Mouse (Mus musculus): ENCODE measurements around the gene Olfr177.

The Olfr177 gene

DNA sequence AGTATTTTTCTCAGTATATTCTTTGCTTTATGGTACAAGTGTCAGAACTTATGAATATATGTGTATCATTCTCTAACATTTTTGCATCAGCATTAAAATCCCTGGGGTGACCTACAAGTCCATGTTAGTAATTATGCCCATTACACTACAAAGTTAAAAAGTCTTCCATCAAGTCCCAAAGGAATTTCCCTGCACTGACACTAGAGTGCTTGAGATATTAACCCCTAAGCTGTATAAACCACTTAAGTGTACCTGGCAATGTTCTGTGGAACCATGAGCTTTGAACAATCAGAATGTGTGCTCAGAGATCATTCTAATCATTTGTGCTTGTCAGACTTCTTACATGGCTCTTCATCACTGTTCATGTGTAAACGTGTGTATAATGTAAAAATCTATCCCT is at the start of gene Olfr177:
Gene Olfr177 (minus strand): TSS at position 101 of the 400 bp plus-strand sequence.
- DNase-seq (ENCODE audit: low spot score), result no peak

DNA sequence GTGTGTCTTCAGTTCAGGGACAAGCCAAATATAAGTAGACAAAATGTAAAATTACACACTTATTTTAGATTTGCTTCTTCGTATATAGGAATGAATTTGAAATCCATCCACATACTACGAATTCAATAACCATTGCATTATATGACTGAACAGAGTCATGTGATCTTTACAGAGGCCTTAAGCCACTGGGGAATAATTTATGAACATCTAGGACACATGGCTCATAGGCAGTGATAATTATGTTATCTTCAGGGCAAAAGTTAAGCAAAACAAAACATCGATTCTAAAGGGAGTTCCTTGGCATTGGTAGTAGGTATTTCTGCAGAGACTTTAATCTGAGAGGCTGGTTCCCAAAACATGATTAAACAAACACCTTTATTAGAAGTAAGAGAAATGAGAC is 17.4 kb upstream of the Olfr177 start, which contains the start of gene Olfr178:
Gene Olfr178 (minus strand): TSS at position 101 of the 400 bp plus-strand sequence.
- DNase-seq (ENCODE audit: low spot score), result no peak

DNA sequence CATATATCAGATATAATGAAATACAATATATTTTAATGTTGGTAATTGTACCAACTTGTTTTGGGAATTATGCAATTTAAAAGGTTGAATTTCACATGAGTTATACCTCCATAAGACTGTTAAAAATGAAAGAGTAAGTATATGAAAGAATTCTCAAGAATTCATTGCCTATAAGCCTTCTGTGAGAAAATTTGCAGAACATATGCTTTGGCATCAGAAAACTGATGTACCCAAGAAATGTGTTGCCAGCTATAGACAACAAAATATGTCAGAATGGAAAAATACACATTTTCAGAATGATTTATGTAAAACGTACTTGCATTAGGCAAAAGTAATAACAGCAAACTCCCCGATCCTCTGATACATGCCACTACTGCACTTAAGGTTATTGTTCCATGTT is 9.8 kb upstream of the Olfr177 start:
- peak; percentile 5 for DNase-seq (ENCODE audit: low spot score)

DNA sequence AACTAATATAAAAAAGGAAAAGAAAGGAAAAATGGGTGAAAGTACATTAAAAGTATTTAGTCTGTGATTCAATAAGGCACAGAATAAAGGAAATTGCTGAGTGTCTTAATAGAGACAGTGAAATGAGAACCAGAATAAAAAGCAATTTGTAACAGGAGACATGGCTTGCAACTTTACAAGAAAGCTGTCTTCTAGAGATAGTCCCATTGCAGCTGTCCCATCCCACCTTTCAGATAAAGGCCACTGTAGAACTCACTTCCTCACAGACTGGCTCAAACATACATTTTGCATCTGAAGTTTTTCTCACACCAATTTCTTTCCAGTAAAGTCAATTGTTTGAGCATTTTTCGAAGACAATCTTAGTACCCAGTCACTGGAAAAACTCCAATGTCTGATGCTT is 13.1 kb downstream of the Olfr177 start:
- no peak for DNase-seq (ENCODE audit: low spot score)

DNA sequence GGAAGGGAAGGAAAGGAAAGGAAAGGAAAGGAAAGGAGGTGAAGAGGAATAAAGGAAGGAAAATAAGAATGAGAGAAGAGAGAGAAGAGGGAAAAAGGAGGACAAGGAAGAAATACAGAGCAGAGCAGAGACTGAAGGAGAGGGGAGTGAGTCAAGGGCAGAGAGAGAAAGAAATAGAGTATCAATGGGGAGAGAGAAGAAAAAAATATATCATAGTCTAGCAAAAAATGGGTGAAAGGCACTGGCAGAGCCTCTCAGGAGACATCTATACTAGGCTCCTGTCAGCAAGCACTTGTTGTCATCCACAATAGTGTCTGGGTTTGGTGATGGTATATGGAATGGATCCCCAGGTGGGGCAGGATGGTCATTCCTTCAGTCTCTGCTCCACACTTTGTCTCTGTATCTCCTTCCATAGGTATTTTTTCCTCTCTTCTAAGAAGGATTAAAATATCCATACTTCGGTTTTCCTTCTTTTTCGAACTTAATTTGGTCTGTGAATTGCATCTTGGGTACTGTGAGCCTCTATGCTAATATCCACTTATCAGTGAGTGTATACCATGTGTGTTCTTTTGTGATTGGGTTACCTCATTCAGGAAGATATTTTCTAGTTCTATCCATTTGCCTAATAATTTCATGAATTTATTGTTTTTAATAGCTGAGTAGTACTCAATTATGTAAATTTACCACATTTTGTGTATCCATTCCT is 14.4 kb downstream of the Olfr177 start:
- DNase-seq (ENCODE audit: low spot score), result no peak

DNA sequence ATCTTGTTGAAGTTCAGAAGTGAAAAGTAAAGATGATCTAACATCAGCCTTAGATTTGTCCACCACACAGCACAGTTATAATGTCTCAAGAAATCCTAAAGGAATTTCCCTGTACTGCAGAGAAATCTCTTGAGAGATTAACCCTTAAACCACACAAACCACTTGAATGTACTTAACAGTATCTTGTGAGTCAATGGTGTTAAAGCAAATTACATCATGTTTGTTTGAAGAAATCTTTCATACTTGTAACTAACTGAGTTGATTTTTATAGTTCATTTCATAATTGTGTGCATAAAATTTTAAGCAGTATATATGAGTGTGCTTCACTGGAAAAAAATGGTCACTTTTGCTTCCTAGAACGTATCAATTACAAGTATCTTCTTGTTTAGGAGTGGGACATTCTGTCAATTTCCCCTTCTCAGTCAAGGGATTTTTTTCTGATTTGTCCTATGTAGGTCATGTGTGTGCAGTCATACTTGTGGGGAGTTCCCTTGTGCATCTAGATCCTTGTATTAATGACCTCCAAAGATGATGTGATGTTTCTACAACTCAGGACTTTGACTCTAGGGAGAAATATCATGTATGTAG is 47.7 kb downstream of the Olfr177 start, which contains the start of gene Olfr175-ps1:
Gene Olfr175-ps1 (minus strand): TSS at position 51 of the 588 bp plus-strand sequence.
- DNase-seq (ENCODE audit: low spot score), result no peak

Data from layer of hippocampus, adult 9-10 months (tissue).